Mouse (Mus musculus) urinary bladder, adult 18-20 months (tissue): ENCODE measurements around the gene Trnt1.
A peak's percentile ranks its signal among the peaks of the same experiment; 100 is the strongest.

Experiments used
- DNase-seq, 2 experiments: peaks; one replicate each; pipeline ENCODE4 v3.0.0; 2022; ENCODE audit warnings: low spot score in 2 of 2, mixed read lengths in 2 of 2

Gene Trnt1

GRCm38 (mm10) chr6:106768640-106769289 lies at the start of gene Trnt1:
Gene Trnt1, plus strand, starts transcription at chr6:106769120.
- DNase-seq: peak; percentile 93

DNA sequence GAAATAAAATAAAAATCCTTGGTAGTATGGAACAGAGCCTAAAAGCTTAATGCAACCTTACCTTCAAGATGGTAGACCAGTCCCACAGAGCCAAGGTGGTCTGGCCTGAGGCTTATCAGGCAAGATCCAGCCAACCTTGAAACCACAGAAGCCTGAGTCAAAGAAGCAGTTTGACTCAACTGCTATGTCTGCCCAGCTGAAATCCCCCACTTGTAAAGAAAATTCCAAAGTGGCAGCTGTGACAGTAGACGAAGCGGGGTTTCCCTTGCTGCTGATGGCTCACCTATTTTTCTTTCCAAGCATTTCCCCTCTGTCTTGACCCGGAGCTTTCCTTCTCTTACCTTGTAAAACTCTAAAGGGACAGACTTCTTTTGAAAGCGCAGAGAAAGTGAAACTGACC lies 43.3 kb upstream of the Trnt1 start:
- DNase-seq: no peak

DNA sequence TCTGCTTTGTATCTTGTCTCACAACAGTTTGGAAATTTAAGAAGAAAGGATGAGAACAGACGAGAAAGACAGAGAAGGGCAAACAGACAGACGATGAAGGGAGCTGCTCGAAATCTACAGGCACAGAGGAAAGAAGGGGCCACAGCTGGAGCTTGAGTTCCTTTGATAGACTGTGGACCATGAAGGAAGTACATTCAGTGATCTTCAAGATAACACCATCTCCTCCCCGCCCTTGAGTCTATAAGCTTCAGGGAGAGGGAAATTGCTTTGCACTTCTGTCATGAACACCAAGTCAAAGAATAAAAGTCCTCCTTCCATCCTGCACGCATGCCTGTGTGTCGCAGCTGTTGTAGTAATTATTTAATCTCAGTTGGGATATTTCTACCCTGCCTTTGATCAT lies 42.8 kb upstream of the Trnt1 start:
- DNase-seq: no peak

DNA sequence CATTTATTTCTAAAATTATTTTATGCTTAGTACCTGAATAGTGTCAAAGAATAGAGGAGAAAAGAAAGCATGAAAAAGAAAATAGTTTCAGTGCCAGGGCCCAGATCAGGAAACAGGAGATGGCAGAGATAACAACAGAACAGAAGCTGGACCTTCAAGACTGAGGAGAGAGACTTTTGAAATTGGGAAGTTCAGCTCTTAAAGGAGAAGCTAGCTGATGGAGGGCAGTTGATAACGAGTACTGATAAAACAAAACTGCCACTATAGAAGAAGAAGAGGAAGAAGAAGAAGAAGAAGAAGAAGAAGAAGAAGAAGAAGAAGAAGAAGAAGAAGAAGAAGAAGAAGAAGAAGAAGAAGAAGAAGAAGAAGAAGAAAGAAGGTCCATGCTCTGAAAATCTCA lies 41.2 kb upstream of the Trnt1 start:
- no peak for DNase-seq

DNA sequence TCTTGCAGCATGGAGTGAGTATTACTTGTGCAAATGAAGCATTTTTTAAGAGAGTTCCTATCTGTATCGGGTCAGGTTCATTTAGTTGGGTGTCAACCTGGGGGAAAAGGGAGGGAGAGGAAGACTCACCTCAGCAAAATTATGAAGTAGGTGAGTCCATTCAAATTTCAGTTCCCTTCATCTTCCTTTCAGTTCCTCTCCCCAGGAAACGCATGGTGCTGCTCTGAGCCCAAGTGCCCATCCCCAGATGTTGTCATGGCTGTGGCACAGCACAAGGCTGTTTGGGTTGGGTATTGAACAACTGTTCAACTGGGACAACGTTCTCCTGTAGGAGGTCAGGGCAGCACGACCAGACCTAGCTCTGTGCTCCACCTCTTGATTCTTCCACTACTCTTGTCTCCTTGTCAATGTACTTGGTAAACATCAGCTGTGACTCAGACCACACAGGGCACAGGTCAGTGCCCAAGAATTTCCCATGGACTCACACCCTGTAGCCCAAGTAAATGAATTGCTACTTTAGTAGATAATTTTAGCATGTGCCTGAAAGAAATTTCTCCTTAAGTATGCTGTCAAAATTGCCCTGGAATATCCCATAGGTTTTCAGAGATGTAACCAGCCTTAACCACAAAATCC lies 39.1 kb upstream of the Trnt1 start:
- DNase-seq: no peak

- no peak for DNase-seq
These were observed 36.4 kb upstream of the Trnt1 start for GRCm38 (mm10) chr6:106732563-106732962.

DNA sequence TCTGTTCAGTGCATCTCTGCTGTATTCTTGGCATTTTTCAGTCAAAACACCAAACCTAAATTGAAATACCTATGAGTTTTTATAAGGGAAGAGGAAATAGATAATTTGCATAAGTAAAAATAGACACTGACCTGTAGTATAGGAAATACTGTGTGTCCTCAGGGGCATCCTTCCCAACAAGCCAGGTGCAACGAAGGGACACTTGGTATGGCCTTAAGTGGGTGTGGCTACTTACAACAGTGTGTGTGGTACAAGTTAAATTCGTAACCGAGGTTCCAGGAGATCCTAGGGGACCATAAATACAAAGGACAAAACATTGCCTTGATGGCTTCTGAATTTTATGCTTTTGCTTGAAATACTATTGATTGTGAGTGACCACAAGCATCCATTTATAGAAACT lies 30.7 kb upstream of the Trnt1 start:
- no peak for DNase-seq

DNA sequence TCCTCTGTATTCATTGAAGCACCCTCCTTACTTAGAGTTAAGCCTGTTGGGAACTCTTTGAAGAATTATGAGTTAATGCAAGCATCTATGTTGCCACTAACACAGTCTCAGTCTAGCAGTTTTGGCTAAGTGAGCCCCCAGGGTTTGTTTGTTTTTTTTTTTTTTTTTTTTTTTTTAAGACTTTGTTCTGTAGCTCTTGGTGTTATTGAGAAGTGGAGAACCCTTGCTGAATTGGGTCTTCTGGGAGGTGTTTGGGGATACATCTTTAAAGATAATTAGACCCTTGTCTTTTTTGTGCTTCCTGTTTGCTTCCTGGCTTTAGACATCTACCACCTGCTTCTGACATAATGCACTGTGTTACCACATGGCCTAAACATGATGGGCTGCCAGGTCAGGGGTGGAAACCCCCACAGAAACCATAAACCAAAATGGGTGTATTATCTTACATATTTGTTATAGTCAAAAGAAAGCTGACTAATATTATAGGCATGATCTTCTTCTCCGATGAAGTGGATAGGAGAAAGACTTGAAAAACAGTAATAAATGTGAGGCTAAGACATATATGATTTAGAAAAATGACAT lies 28.6 kb upstream of the Trnt1 start:
- no peak for DNase-seq

- no peak for DNase-seq
These were observed 25.2 kb upstream of the Trnt1 start for GRCm38 (mm10) chr6:106743556-106744233.

- no peak for DNase-seq
These were observed 23.1 kb upstream of the Trnt1 start for GRCm38 (mm10) chr6:106745673-106746394.

DNA sequence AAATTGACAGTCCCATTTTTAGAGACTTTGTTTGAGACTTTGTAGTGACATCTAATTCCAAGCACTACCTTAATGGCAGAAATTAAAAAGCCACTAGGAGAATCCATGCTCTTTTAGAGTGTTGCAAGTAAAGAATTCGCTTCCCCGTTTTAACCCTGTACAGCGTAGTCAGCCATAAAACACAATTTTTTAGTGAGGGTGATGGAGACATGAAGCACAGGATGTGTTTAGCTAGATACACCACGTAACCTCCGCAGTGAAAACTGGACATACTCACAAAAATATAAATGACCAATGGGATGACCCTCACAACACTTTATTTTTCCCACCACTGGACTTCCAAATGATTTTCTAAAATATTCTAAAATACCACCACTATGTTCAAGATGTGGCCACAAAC lies 21.7 kb upstream of the Trnt1 start:
- no peak for DNase-seq

DNA sequence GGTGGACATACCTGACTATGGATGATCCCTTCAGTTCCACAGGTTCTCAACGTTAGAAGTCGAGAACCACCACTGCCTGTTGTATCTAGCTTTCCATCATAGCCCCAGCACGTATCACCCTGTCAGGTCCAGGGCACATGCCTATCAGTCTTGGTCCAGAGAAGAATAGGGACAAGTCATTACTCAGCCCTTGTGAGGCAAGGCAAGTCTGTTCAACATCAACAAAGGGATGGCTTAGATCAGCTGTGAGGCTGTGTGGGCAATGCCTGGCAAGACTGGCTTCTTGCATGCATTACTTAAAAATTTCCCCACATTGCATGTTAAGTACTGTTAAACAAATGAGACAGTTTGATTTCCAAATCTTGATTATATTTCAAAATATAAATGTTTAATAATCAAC lies 21.1 kb upstream of the Trnt1 start:
- DNase-seq: no peak

DNA sequence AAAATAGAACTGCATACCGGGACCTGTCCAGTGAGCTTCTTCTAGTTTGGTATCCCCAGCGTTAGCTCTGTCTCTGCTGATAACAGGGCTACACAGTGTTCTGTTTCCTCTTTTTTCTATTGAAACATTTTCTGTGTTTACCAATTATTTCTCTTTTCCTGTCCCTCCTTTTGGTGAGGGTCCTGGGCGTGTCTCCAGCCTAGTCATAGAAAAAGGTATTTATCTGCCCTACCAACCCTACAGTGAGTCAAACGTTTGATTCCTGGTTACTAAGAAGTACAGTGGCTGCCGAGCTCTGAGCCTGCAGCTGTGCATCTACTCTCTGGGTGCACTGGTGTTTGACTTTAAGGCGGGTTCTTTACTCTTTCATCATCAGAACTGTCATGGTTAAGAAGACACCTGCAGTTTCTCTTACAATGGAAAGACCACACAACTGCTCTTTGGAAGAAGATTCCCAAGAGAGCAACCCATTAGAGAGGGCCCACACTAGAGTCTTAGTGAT lies 20.0 kb upstream of the Trnt1 start, which contains the start of gene Il5ra:
Gene Il5ra (minus strand): TSS at position 151 of the 502 bp plus-strand sequence.
- no peak for DNase-seq

DNA sequence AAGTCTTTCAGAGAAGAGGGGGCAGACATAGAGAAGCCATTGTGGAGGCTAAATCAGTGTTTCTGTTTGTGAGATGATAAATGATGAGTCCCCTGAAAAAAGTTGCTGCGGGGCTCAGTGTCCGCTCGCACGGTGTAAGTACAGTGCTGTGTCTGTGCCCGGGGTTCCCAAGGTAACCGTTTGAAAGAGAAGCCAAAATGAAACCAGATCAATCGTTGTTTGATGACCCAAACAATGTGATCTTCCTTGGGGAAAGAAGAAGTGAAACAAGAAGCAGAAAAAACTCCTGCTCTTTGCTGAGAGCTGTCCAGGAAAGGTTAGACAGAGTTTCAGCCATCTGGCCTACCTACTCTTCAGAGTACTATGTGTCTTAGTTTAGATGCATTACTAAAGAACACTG lies 18.6 kb upstream of the Trnt1 start:
- no peak for DNase-seq

DNA sequence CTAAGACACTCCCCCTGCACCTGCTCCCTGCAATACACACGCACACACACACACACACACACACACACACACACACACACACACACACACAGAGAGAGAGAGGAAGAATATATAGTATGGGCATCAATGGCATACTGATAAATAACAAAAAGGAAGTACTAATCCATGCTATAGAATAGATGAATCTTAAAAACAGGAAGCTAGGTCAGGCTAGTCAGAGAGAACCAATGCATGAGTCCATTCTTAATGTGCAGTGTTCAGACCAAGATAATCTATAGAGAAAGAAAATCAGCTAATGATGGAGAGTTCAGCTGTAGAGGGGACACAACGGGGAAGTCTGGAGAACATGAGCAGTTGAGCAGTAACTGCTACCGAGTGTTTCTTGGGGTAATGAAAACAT lies 10.6 kb upstream of the Trnt1 start:
- DNase-seq: no peak

GRCm38 (mm10) chr6:106760473-106761218 lies 8.3 kb upstream of the Trnt1 start:
- no peak for DNase-seq

- DNase-seq: no peak
These were observed 7.4 kb upstream of the Trnt1 start for GRCm38 (mm10) chr6:106761486-106761885.

- no peak for DNase-seq
These were observed 3.0 kb upstream of the Trnt1 start for GRCm38 (mm10) chr6:106765892-106766291.

DNA sequence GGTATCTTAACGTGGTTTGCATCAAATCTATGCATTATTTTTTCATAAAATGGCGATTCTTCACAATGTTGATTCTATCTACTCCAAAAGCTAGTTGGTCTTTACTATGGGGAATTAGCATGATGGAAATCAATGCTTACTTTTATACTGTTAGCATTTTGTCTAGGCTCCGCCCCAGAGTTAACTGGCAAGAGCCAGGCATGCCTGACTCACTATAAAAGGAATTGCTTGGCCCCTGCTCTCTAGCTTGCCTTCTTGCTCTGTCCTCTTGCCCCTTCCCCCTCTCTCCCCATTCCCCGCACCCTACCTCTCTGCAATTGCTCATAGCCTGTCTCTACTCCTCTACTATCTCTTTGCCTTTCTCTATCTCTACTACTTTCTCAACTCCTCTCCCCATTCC lies 2.1 kb upstream of the Trnt1 start:
- DNase-seq: no peak

- DNase-seq: peak in 1 of 2 experiments; percentile 1
These were observed 458 bp downstream of the Trnt1 start for GRCm38 (mm10) chr6:106769290-106769866.

DNA sequence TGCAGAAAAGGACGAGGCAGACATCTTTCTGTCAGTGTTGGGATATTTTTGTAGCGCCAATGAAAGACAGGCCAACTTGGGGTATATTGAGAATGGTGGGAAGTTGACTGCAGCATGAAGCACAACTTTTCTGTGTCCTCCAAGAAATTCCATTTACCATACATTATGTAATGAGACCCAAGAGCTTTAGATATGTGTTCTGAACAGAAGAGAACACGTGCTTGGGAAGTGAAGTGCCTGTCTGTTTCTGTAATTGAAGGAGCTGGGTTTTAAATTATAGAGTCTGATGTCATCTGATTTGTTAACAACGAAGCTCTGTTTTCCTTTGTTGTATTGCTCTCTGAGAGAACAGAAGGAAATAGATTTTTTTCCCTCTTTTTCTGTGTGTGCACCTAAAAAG lies 1.1 kb downstream of the Trnt1 start:
- no peak for DNase-seq
